Mouse (Mus musculus): ENCODE results near the gene Syne2. TPM values are rescaled to one million over a fixed set of nuclear protein-coding genes. Genes with fewer than 3 reads are reported as not detected.

Gene Syne2
- 10 to 100 TPM; 19.0 to 21.1 TPM for total RNA-seq (2021)
- long read RNA-seq, partial matches to known transcripts: 2 of 27 reads
- long read RNA-seq, other reads (novel, unspliced or antisense): 25 of 27 reads

- peak; percentile 26 to 52 for DNase-seq (ENCODE audit: low spot score in 2 of 2)
Observed at GRCm38 (mm10) chr12:75817959-75818452, at the start of gene Syne2. Gene Syne2 (plus strand): TSS chr12:75818134.

GRCm38 (mm10) chr12:75771410-75771809 is 46.5 kb upstream of the Syne2 start:
- DNase-seq (ENCODE audit: low spot score in 2 of 2): no peak

GRCm38 (mm10) chr12:75772424-75773034 is 45.4 kb upstream of the Syne2 start:
- DNase-seq (ENCODE audit: low spot score in 2 of 2): peak in 1 of 2 experiments; percentile 30

- no peak for DNase-seq (ENCODE audit: low spot score in 2 of 2)
Observed at GRCm38 (mm10) chr12:75781445-75781844, 36.5 kb upstream of the Syne2 start.

GRCm38 (mm10) chr12:75781995-75782394 is 35.9 kb upstream of the Syne2 start:
- no peak for DNase-seq (ENCODE audit: low spot score in 2 of 2)

GRCm38 (mm10) chr12:75784271-75784751 is 33.6 kb upstream of the Syne2 start:
- DNase-seq (ENCODE audit: low spot score in 2 of 2): no peak

- peak in 1 of 2 experiments; percentile 65 for DNase-seq (ENCODE audit: low spot score in 2 of 2)
Observed at GRCm38 (mm10) chr12:75786681-75787080, 31.3 kb upstream of the Syne2 start.

- peak; percentile 54 to 71 for DNase-seq (ENCODE audit: low spot score in 2 of 2)
Observed at GRCm38 (mm10) chr12:75789451-75789850, 28.5 kb upstream of the Syne2 start.

- no peak for DNase-seq (ENCODE audit: low spot score in 2 of 2)
Observed at GRCm38 (mm10) chr12:75794527-75794926, 23.4 kb upstream of the Syne2 start.

- DNase-seq (ENCODE audit: low spot score in 2 of 2): peak in 1 of 2 experiments; percentile 24
Observed at GRCm38 (mm10) chr12:75796510-75796909, 21.4 kb upstream of the Syne2 start.

GRCm38 (mm10) chr12:75806281-75806680 is 11.7 kb upstream of the Syne2 start:
- no peak for DNase-seq (ENCODE audit: low spot score in 2 of 2)

GRCm38 (mm10) chr12:75813766-75814165 is 4.2 kb upstream of the Syne2 start:
- DNase-seq (ENCODE audit: low spot score in 2 of 2): no peak

GRCm38 (mm10) chr12:75814551-75814950 is 3.4 kb upstream of the Syne2 start:
- DNase-seq (ENCODE audit: low spot score in 2 of 2): no peak

GRCm38 (mm10) chr12:75816981-75817856 is 715 bp upstream of the Syne2 start:
- no peak for DNase-seq (ENCODE audit: low spot score in 2 of 2)

GRCm38 (mm10) chr12:75818453-75819434 is 810 bp downstream of the Syne2 start:
- DNase-seq (ENCODE audit: low spot score in 2 of 2): peak; percentile 11 to 29

GRCm38 (mm10) chr12:75819481-75819880 is 1.5 kb downstream of the Syne2 start:
- DNase-seq (ENCODE audit: low spot score in 2 of 2): no peak

- no peak for DNase-seq (ENCODE audit: low spot score in 2 of 2)
Observed at GRCm38 (mm10) chr12:75820216-75820615, 2.3 kb downstream of the Syne2 start.

- DNase-seq (ENCODE audit: low spot score in 2 of 2): no peak
Observed at GRCm38 (mm10) chr12:75822122-75822521, 4.2 kb downstream of the Syne2 start.

- no peak for DNase-seq (ENCODE audit: low spot score in 2 of 2)
Observed at GRCm38 (mm10) chr12:75823475-75823874, 5.5 kb downstream of the Syne2 start.

GRCm38 (mm10) chr12:75825458-75825857 is 7.5 kb downstream of the Syne2 start:
- no peak for DNase-seq (ENCODE audit: low spot score in 2 of 2)

Data from layer of hippocampus, adult 18-20 months (tissue).